8 mouse cellular contexts compared by ENCODE assay signal in genomic region chr2:18053951-18054530, GRCm38 (mm10). TPM values are rescaled to one million over a fixed set of nuclear protein-coding genes. Genes with fewer than 3 reads are reported as not detected.
A peak's percentile ranks its signal among the peaks of the same experiment; 100 is the strongest.
DNase-seq lines count a peak whose midpoint lies in the region; ATAC-seq lines count a peak whose summit lies in the region.
"Had no signal": no experiment of that assay in that cellular context is flagged by ENCODE, and none has a peak within 500 bp of the region (broad histone marks: within the 10 kb centered on the region; RNA-seq: fewer than 3 reads in every experiment).

No protein-coding gene starts in this region.

- no peak overlapping the region for H3K4me3 ChIP-seq in forebrain, embryonic 15.5 days
- H3K4me3 ChIP-seq in hindbrain, embryonic 11.5 days (ENCODE audit: low read depth, low read length) = peak overlapping the region; percentile 8; the same call in 1 of the 2 replicates

- WGBS in forebrain, embryonic 15.5 days = 15% methylated on average over 2 of the region's 2 CpGs
- whole genome bisulfite sequencing in hindbrain, embryonic 11.5 days = 10% methylated on average over 2 of the region's 2 CpGs

- no peak for ATAC-seq in forebrain, embryonic 15.5 days (replicated peaks)
- no peak for ATAC-seq in hindbrain, embryonic 11.5 days (ENCODE audit: low FRiP score)

- peak overlapping the region; percentile 98 for H3K27ac ChIP-seq in forebrain, embryonic 15.5 days (replicated peaks)
- H3K27ac ChIP-seq in hindbrain, embryonic 11.5 days (ENCODE audit: low read depth, low read length) = peak overlapping the region; percentile 100

- peak overlapping the region; percentile 80; the same call in 1 of the 2 replicates for H3K4me2 ChIP-seq in forebrain, embryonic 15.5 days (replicated peaks)
- H3K4me2 ChIP-seq in hindbrain, embryonic 11.5 days (replicated peaks; ENCODE audit: low read depth, low read length) = peak overlapping the region; percentile 96

- H3K27me3 ChIP-seq in forebrain, embryonic 15.5 days = no peaks in the 10 kb centered on the region
- no peaks in the 10 kb centered on the region for H3K27me3 ChIP-seq in hindbrain, embryonic 11.5 days (ENCODE audit: control insufficient read depth, insufficient read depth, low read length)

- no peaks in the 10 kb centered on the region for H3K9me3 ChIP-seq in forebrain, embryonic 15.5 days
- no peaks in the 10 kb centered on the region for H3K9me3 ChIP-seq in hindbrain, embryonic 11.5 days (ENCODE audit: control insufficient read depth, low read length)

- DNase-seq in 3T3-L1 (ENCODE audit: low read depth, low spot score) (peak; percentile 52), MN1 (ENCODE audit: low spot score) (peak; percentile 52)
- peak; percentile 52 for DNase-seq in hindbrain, embryonic 11.5 days (ENCODE audit: low spot score)
- DNase-seq in lung, postnatal 10 days = peak; percentile 88
- DNase-seq in spleen, adult 12 weeks (ENCODE audit: low spot score) = no peak
- DNase-seq in left cerebral cortex, adult 8-10 months (ENCODE audit: low spot score in 2 of 2) = no peak

- no peaks in the 10 kb centered on the region for H3K36me3 ChIP-seq in forebrain, embryonic 15.5 days
- H3K36me3 ChIP-seq in hindbrain, embryonic 11.5 days (ENCODE audit: control insufficient read depth, insufficient read depth, low read length) = no peaks in the 10 kb centered on the region

- H3K4me1 ChIP-seq in forebrain, embryonic 15.5 days = peaks cover 69% of the 10 kb centered on the region
- peaks cover 7% of the 10 kb centered on the region for H3K4me1 ChIP-seq in hindbrain, embryonic 11.5 days (replicated peaks; ENCODE audit: control insufficient read depth, insufficient read depth, low read length)

- H3K9ac ChIP-seq in forebrain, embryonic 15.5 days (replicated peaks) = 0 out of 2 replicates have a peak overlapping the region, but pooled peaks have one; percentile 2
- peak overlapping the region; percentile 50 for H3K9ac ChIP-seq in hindbrain, embryonic 11.5 days (ENCODE audit: low read depth, low read length)

RNA-seq across cellular contexts. Expression of gene Mllt10, which starts 1.0 kb away (rescaled TPM):
- 61.9 and 66.3 TPM in 2 replicates for polyA plus RNA-seq in forebrain, embryonic 15.5 days (2015; fragmentation: Nextera tagmentation; extraction: Ambion mirVana)
- 48.0 and 62.2 TPM in 2 replicates for polyA plus RNA-seq in hindbrain, embryonic 11.5 days (2014; fragmentation: Nextera tagmentation; extraction: Ambion mirVana)
- total RNA-seq in left cerebral cortex, adult 8-10 months (2022) = 10 to 100 TPM; 53.3 to 62.7 (median 56.5) TPM

RNA-seq across cellular contexts. Expression of gene Skida1, which starts 5.2 kb away (rescaled TPM):
- polyA plus RNA-seq in forebrain, embryonic 15.5 days (2015; fragmentation: Nextera tagmentation; extraction: Ambion mirVana) = 10.9 and 13.8 TPM in 2 replicates
- polyA plus RNA-seq in hindbrain, embryonic 11.5 days (2014; fragmentation: Nextera tagmentation; extraction: Ambion mirVana) = 19.6 and 20.1 TPM in 2 replicates
- total RNA-seq in left cerebral cortex, adult 8-10 months (2022) = 10 to 100 TPM in 1 of 4 experiments, 1 to 10 TPM in 3; 7.9 to 10.6 (median 8.5) TPM

RNA-seq across cellular contexts. Expression of gene A930004D18Rik, which starts 16.5 kb away (rescaled TPM):
- polyA plus RNA-seq in forebrain, embryonic 15.5 days (2015; fragmentation: Nextera tagmentation; extraction: Ambion mirVana) = 14.7 and 16.6 TPM in 2 replicates
- polyA plus RNA-seq in hindbrain, embryonic 11.5 days (2014; fragmentation: Nextera tagmentation; extraction: Ambion mirVana) = 8.5 and 10.7 TPM in 2 replicates
- total RNA-seq in left cerebral cortex, adult 8-10 months (2022) = 1 to 10 TPM; 1.8 to 3.5 (median 2.2) TPM

RNA-seq across cellular contexts. Expression of gene H2al2a, which starts 57.3 kb away (rescaled TPM):
- not detected in 2 replicates for polyA plus RNA-seq in forebrain, embryonic 15.5 days (2015; fragmentation: Nextera tagmentation; extraction: Ambion mirVana)
- polyA plus RNA-seq in hindbrain, embryonic 11.5 days (2014; fragmentation: Nextera tagmentation; extraction: Ambion mirVana) = not detected in 2 replicates
- total RNA-seq in left cerebral cortex, adult 8-10 months (2022) = not detected
- total RNA-seq: layer of hippocampus, postnatal 14 days had no signal

Comparison
In these comparisons a context has a peak if more than half of its experiments do, and no peak if none do; other contexts are left out.
1. DNase-seq: peak in 3T3-L1 (single experiment), MN1 (single experiment), hindbrain, embryonic 11.5 days (single experiment) and lung, postnatal 10 days (single experiment); none in spleen, adult 12 weeks (single experiment) and left cerebral cortex, adult 8-10 months (0 of 2).